Comparison of ENCODE assay signal across 8 mouse cellular contexts in genomic region chr7:29281201-29282073, GRCm38 (mm10). TPM values are rescaled to one million over a fixed set of nuclear protein-coding genes. Genes with fewer than 3 reads are reported as not detected.
DNase-seq lines count a peak whose midpoint lies in the region; ATAC-seq and TF ChIP-seq lines count a peak whose summit lies in the region.

TSS of gene Spint2 (minus strand) at chr7:29281912.

- ATAC-seq in lung, embryonic 14.5 days (ENCODE audit: insufficient read depth) = peak; percentile 80

- DNase-seq in B cell, adult 2 months = peak; percentile 81 to 83
- peak; percentile 77 for DNase-seq in Muller cell, postnatal 12 days (ENCODE audit: inconsistent ontology term)
- peak; percentile 71 for DNase-seq in embryo, embryonic 11 days
- DNase-seq in heart, postnatal 10 days = peak; percentile 64 to 69
- DNase-seq in kidney, postnatal 36 days = peak; percentile 93 to 96
- peak; percentile 78 for DNase-seq in lung, embryonic 14.5 days
- peak; percentile 67 for DNase-seq in ovary, adult 18-20 months (ENCODE audit: low spot score)
- peak; percentile 86 for DNase-seq in thymus, postnatal 4 days

- H3K4me3 ChIP-seq in lung, embryonic 14.5 days (ENCODE audit: low read depth, low read length) = peak within 1 kb of the TSS; percentile 58

- peak within 1 kb of the TSS; percentile 92 for H3K4me2 ChIP-seq in lung, embryonic 14.5 days

- H3K27me3 ChIP-seq in lung, embryonic 14.5 days (ENCODE audit: insufficient read depth, low read length) = peaks cover 29% of the 10 kb centered on the region

- H3K9ac ChIP-seq in lung, embryonic 14.5 days = peak within 1 kb of the TSS; percentile 64

- no peaks in the 10 kb centered on the region for H3K9me3 ChIP-seq in lung, embryonic 14.5 days (ENCODE audit: low read depth, low read length)

- no peaks in the 10 kb centered on the region for H3K4me1 ChIP-seq in lung, embryonic 14.5 days (ENCODE audit: insufficient read depth)

- intact Hi-C loops in heart, postnatal 10 days (cut with DNase I) = loop anchor here (5.0 kb wide), 1 partner anchor 34 kb away; the partner anchor contains the start of gene 2200002D01Rik

- under 1% methylated on average over 79 of the region's 80 CpGs for WGBS in lung, embryonic 14.5 days

- no peaks in the 10 kb centered on the region for H3K36me3 ChIP-seq in lung, embryonic 14.5 days (ENCODE audit: insufficient read depth)

- peak; percentile 38; the same call in 1 of the 2 replicates for TF ChIP-seq CTCF in lung, embryonic 14.5 days (IDR thresholded peaks at IDR 0.05; ENCODE audit: low read depth)

- H3K27ac ChIP-seq in lung, embryonic 14.5 days (ENCODE audit: low read depth) = peak within 1 kb of the TSS; percentile 88

RNA-seq across cellular contexts. Expression of gene Spint2, which starts in this region (rescaled TPM):
- total RNA-seq in heart, postnatal 10 days (2021) = 10 to 100 TPM; 53.3 to 62.7 TPM
- 243 and 265 TPM in 2 replicates for polyA plus RNA-seq in lung, embryonic 14.5 days (2014; fragmentation: Nextera tagmentation; extraction: Ambion mirVana)

Comparison
In these comparisons a context has a peak if more than half of its experiments do, and no peak if none do; other contexts are left out.
1. Peak in every context shown above with its lines: DNase-seq, ATAC-seq, H3K4me3 ChIP-seq and H3K27ac ChIP-seq.